Mouse (Mus musculus): Measurements from ENCODE around the gene Rptor.

GRCm38 (mm10) chr11:119687966-119688365, 85.3 kb downstream of the Rptor start:
- TF ChIP-seq CTCF (IDR thresholded peaks at IDR 0.05; ENCODE audit: borderline replicate concordance, insufficient read depth, low read depth, low read length) (no peak), POLR2A (IDR thresholded peaks at IDR 0.05; ENCODE audit: borderline replicate concordance, insufficient read depth, low read length) (no peak)
